In genomic region chr6:94020566-94020965, GRCm38 (mm10) we compare ENCODE assay signal across 17 mouse cellular contexts.
"Had no signal": no experiment of that assay in that cellular context is flagged by ENCODE, and none has a peak within 500 bp of the region (broad histone marks: within the 10 kb centered on the region; RNA-seq: fewer than 3 reads in every experiment).

No protein-coding gene starts in this region.

- H3K27me3 ChIP-seq: kidney, embryonic 15.5 days; limb, embryonic 15.5 days; neural tube, embryonic 13.5 days had no signal

- H3K9me3 ChIP-seq: kidney, embryonic 15.5 days; limb, embryonic 15.5 days; liver, embryonic 12.5 days; neural tube, embryonic 13.5 days had no signal

- H3K4me1 ChIP-seq: limb, embryonic 15.5 days had no signal

- H3K4me3 ChIP-seq: kidney, embryonic 15.5 days; limb, embryonic 15.5 days; liver, embryonic 12.5 days; neural tube, embryonic 13.5 days had no signal

- DNase-seq: kidney, adult 2 months; kidney, postnatal 14 days; layer of hippocampus, postnatal 36 days; lung, embryonic 14.5 days; lung, postnatal 10 days; lung, postnatal 4 days; retina, postnatal 1 day; right cerebral cortex, postnatal 4 days; spleen, adult 18-20 months; thymus, adult 18-20 months; thymus, postnatal 14 days had no signal

- H3K9ac ChIP-seq: kidney, embryonic 15.5 days; limb, embryonic 15.5 days; liver, embryonic 12.5 days; lung, embryonic 14.5 days; neural tube, embryonic 13.5 days had no signal

- ATAC-seq: intestine, embryonic 16.5 days; liver, embryonic 12.5 days had no signal

- H3K36me3 ChIP-seq: kidney, embryonic 15.5 days; limb, embryonic 15.5 days; liver, embryonic 12.5 days; neural tube, embryonic 13.5 days had no signal

- H3K27ac ChIP-seq: kidney, embryonic 15.5 days; limb, embryonic 15.5 days; liver, embryonic 12.5 days; neural tube, embryonic 13.5 days had no signal

- H3K4me2 ChIP-seq: kidney, embryonic 15.5 days; limb, embryonic 15.5 days; liver, embryonic 12.5 days; lung, embryonic 14.5 days; midbrain, embryonic 11.5 days; neural tube, embryonic 13.5 days had no signal
